Mouse (Mus musculus): ENCODE results near the gene Rab3b. TPM values are rescaled to one million over a fixed set of nuclear protein-coding genes. Genes with fewer than 3 reads are reported as not detected.

Rab3b gene
- 2.0 TPM for polyA plus RNA-seq (2014; fragmentation: Illumina TruSeq; extraction: RNeasy Lipid Tissue Mini Kit (QIAGEN cat#74804); ENCODE audit: low read depth, low replicate concordance)

GRCm38 (mm10) chr4:108878963-108879822, at the start of gene Rab3b:
Rab3b (plus strand) TSS chr4:108879063.

GRCm38 (mm10) chr4:108832916-108833827, 45.7 kb upstream of the Rab3b start, which contains the start of gene Btf3l4:
Btf3l4 (minus strand) TSS chr4:108833614.

GRCm38 (mm10) chr4:108834115-108834970, 44.5 kb upstream of the Rab3b start, which contains the start of gene Txndc12:
Txndc12 (plus strand) TSS chr4:108834601.

GRCm38 (mm10) chr4:108847715-108848504, 31.0 kb upstream of the Rab3b start, which contains the start of gene Kti12:
Kti12 (plus strand) TSS chr4:108847785.

GRCm38 (mm10) chr4:108848505-108848848, 30.4 kb upstream of the Rab3b start, which contains the start of gene A730015C16Rik:
A730015C16Rik (minus strand) TSS chr4:108848619.

Other genes with a start within 250 kb of the Rab3b start
- 0.32 TPM for gene 3110021N24Rik, start 159.4 kb upstream of the Rab3b start, polyA plus RNA-seq (2014; fragmentation: Illumina TruSeq; extraction: RNeasy Lipid Tissue Mini Kit (QIAGEN cat#74804); ENCODE audit: low read depth, low replicate concordance)
- gene Zfyve9, start 98.3 kb upstream of the Rab3b start, polyA plus RNA-seq (2014; fragmentation: Illumina TruSeq; extraction: RNeasy Lipid Tissue Mini Kit (QIAGEN cat#74804); ENCODE audit: low read depth, low replicate concordance) = 46.0 TPM
- gene Btf3l4, start 45.4 kb upstream of the Rab3b start, polyA plus RNA-seq (2014; fragmentation: Illumina TruSeq; extraction: RNeasy Lipid Tissue Mini Kit (QIAGEN cat#74804); ENCODE audit: low read depth, low replicate concordance) = 324 TPM
- 40.8 TPM for gene Txndc12, start 44.5 kb upstream of the Rab3b start, polyA plus RNA-seq (2014; fragmentation: Illumina TruSeq; extraction: RNeasy Lipid Tissue Mini Kit (QIAGEN cat#74804); ENCODE audit: low read depth, low replicate concordance)
- 18.8 TPM for gene Kti12, start 31.3 kb upstream of the Rab3b start, polyA plus RNA-seq (2014; fragmentation: Illumina TruSeq; extraction: RNeasy Lipid Tissue Mini Kit (QIAGEN cat#74804); ENCODE audit: low read depth, low replicate concordance)
- gene A730015C16Rik, start 30.4 kb upstream of the Rab3b start, polyA plus RNA-seq (2014; fragmentation: Illumina TruSeq; extraction: RNeasy Lipid Tissue Mini Kit (QIAGEN cat#74804); ENCODE audit: low read depth, low replicate concordance) = not detected
- 241 TPM for gene Nrd1, start 121.6 kb downstream of the Rab3b start, polyA plus RNA-seq (2014; fragmentation: Illumina TruSeq; extraction: RNeasy Lipid Tissue Mini Kit (QIAGEN cat#74804); ENCODE audit: low read depth, low replicate concordance)

All from kidney, adult 10 weeks (tissue).